Mouse (Mus musculus) left cerebral cortex, adult 18-20 months (tissue): ENCODE results near the gene Wbp1. TPM values are rescaled to one million over a fixed set of nuclear protein-coding genes. Genes with fewer than 3 reads are reported as not detected.

Experiments used
- DNase-seq, 2 experiments: peaks; one replicate each; pipeline ENCODE4 v3.0.0; 2021 to 2022; ENCODE audit warnings: low spot score in 2 of 2, mixed read lengths in 1 of 2
- total RNA-seq, 2 experiments: library from RNA; stranded (reverse); gene quantifications; 2 replicates each; pipeline ENCODE4 v1.2.3; 2021

The Wbp1 gene
- total RNA-seq, 2 experiments from 2014 or later: 37.2 to 40.2 TPM

- DNase-seq: no peak
Observed at GRCm38 (mm10) chr6:83141636-83142035, 20.3 kb upstream of the Wbp1 start.

- no peak for DNase-seq
Observed at GRCm38 (mm10) chr6:83140044-83140443, 18.7 kb upstream of the Wbp1 start.

DNA sequence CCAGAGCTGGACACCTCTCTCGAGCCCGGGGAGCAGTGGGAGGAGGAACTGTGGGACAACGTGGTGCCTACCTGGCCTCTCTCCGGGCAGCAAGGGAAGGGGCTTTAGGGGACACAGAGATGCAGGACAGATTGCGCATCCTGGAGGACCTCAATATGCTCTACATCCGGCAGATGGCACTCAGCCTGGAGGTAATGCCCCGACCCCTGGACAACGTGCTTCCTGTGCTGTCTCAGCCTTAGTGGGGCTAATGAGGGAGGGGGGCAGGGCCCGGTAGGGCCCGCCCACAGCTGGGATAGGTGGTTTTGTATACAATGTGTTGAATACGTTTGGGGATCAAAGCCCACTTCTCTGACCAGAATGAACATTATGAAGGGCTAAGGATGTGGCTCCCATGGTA, 16.7 kb upstream of the Wbp1 start:
- no peak for DNase-seq

GRCm38 (mm10) chr6:83137576-83137950, 16.2 kb upstream of the Wbp1 start:
- peak; percentile 58 to 60 for DNase-seq

- no peak for DNase-seq
Observed at GRCm38 (mm10) chr6:83136881-83137575, 15.7 kb upstream of the Wbp1 start.

- DNase-seq: no peak
Observed at GRCm38 (mm10) chr6:83136291-83136880, 15.0 kb upstream of the Wbp1 start.

GRCm38 (mm10) chr6:83135571-83136161, 14.3 kb upstream of the Wbp1 start:
- no peak for DNase-seq

GRCm38 (mm10) chr6:83134951-83135513, 13.7 kb upstream of the Wbp1 start, which contains the start of gene Rtkn:
TSS of gene Rtkn (plus strand) at chr6:83135463.
- DNase-seq: no peak

DNA sequence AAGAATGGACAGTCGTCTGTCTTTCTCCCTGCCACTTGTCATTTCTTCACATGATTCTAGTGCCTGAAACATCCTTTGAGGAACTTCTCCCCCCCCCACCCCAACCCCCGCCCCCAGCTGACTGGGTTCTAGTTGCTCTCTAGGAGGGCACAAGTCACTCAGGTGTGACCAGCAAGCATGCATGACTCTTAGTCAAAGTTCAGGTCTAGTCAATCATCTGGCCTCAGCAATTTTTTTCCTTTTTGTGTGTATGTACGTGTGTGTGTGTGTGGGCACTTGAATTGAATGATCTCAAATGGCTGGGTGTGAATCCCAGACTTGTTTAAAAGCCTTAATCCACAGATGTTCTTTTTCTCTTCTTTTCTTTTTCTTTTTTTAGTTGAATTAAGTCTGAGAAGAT, 12.9 kb upstream of the Wbp1 start:
- no peak for DNase-seq

- no peak for DNase-seq
Observed at GRCm38 (mm10) chr6:83132176-83132919, 11.0 kb upstream of the Wbp1 start.

DNA sequence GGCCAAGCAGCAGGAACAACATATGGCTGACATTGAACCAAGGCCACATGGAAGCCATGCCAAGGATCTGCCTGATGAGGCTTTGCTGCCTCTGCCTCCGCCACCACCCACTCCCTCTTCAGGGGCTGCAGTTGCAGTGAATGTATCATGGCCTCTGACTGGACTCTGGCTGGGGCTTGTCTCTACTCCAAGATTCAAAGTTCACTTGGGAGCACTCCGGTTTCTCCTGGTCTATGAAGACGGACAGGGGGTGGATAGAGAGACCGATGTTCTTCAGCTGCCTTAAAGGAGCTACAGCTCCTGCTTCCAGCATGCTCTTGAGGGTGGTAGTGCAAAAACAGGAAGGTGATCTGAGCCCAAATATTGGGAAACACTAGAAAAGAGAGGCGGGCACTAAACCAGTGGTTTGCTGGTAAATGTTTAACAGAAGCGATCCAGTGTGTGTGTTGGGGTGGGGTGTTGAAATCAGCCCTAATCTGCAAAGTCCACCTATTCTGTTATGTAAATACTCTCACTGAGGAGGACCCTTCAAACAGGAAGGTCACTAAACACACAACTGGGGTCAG, 10.2 kb upstream of the Wbp1 start:
- DNase-seq: no peak

GRCm38 (mm10) chr6:83127419-83127818, 6.1 kb upstream of the Wbp1 start:
- no peak for DNase-seq

DNA sequence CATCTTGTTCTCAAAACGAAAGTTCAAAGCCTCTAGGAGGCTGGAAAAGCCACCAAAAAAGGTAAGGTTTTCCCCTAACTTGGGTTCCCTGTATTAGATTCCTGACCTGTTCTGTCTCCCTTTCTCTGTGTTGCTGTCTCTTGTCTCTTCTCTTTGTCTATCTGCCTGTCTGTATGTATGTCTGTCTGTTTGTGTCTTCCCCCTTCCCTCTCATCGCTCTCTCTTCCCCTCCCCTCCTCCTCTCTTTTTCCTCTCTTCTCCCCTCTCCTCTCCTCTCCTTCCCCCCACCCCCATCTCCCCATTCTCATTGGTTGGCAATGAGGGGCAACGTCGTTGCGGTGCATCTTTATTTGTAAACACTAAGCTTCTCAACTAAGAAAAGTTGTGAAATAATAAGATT, 4.0 kb upstream of the Wbp1 start, which contains the start of gene Ino80b:
Ino80b (minus strand) TSS at position 101 of the 400 bp plus-strand sequence.
- no peak for DNase-seq

DNA sequence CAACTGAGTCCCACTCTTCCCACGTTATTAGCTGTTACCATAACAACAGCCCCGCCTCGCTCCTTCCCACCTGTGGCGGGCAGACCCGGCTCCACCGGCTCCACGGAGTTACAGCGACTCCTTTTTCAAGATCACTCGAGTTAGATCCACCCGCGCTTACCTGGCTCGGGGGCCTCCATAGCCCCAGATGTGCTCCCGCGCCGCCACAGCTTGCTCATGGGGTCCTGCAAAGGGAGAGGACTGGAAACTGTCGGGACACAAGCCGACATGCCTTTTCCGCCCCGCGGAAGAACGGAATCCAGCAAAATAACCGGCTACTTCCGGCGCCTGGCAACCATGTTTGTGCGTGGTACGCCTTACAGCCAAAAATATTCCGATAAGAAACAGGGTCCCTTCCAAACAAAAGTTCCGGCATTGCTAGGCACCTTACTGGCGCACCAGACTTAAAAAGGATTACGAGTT, 3.5 kb upstream of the Wbp1 start:
- DNase-seq: peak; percentile 84 to 89

GRCm38 (mm10) chr6:83122961-83123360, 1.6 kb upstream of the Wbp1 start:
- DNase-seq: no peak

DNA sequence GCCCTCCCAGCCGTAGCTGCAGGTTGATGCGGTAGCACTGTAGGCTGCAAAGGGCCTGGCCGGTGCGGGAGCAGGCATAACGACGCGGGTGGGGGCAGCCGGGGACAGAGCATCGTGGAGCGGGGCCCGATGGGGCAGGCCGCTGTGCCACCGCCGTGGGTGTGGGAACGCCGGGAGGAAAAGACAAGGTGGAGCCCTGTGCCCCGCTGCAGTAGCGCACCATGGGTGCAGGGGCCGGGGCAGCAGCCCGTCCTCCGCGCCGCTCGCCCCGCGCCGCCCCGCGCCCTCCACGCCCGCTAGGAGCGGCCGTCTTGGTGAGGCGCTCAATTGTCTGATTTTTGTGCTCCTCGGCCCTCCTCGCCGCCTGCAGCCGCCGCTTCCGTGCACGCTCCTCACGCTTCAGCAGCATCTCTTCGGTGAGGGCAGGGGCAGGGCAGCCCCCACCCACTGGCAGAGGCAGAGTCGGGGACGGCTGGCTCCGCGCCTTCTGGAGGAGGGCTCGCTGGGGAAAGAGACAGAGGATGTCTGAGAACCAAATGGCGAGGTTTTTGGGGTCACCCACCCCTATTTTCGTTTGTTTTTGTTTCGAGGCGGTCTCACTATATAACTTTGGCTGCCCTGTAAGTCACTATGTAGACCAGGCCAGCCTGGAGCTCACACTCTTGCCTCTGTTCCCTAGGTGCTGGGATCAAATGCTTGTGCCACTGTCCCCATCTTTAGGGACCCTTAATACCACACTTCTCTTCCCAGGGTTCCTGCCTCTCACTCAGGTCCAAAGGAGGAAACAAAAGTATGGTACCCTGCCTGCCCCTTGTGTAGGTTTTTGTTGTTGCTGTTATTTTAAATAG, 728 bp upstream of the Wbp1 start:
- DNase-seq: peak in 1 of 2 experiments; percentile 11

DNA sequence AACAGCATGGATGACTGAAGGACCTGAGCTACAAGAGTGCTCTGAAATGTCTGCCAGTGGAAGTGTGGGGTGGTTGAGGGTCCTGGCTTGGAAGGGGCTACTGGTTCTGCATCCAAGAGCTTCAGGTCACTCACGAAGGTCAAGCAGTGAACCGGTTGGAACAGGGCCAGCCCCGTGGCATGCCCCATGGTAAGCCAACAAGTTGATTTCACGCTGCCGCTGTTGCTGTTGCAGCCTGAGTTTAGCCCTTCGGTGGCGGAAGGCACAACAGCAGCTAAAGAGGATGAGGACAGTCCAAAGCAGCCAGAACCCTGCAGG, 1.7 kb downstream of the Wbp1 start:
- DNase-seq: no peak

DNA sequence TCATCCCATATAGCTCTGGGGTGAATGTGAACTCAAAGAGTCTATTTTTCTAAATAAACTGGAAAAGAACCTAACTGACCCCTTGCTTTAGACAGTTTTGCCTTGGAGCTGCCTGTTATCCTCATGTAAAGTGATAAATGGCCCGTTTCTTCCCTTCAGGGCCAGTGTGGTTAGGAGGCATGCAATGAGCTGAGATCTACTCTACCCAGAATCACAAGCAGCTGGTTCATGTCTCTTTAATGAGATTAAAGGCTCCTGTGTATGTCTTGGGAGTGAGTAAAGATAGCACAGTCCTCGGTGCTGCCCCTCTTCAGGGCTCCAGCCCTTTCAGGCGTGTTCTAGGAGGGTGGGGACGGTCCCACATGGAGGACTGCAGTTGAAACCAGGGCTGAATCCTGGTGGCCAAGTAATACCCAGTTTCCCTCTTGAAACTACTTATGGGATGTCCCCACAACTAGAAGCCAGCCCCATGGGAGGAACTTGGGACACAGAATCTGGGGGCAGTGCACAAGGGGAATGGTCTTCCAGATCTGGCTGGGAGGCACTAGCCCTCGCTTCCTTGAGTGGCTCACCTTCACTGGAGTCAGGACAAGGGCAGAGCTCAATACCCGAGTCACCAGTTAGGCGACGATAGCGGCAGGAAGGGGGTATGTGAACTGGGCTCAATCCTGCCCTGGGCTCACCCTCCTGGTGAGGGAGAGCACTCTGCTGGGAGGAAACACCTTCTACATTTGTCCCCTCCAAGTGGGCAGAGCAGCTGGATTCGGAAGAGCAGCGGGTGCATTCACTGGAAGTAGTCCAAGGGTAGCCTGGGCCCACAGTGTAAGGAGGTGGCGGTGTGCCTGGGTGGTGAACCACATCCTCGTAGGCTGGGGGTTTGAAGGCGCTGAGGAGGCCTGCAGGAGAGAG, 2.3 kb downstream of the Wbp1 start:
- no peak for DNase-seq

DNA sequence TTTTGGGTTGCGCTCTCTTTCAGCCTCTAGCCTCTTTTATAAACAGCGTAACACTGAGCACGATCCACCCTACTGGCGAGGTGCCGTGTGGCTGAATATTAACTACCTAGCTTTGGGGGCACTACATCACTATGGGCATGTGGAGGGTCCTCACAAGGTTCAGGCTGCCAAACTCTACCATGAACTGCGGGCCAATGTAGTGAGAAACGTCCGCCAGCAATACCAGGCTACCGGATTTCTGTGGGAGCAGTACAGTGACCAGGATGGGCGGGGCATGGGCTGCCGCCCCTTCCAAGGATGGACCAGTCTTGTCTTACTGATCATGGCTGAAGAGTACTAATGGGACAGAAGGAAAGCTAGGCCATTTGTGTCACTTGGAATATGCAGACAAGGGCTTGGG, 3.0 kb downstream of the Wbp1 start:
- DNase-seq: no peak
